Mouse (Mus musculus): ENCODE measurements around the gene Tmeff2. TPM values are rescaled to one million over a fixed set of nuclear protein-coding genes. Genes with fewer than 3 reads are reported as not detected.

The Tmeff2 gene
- polyA plus RNA-seq, 1 experiment from 2014 or later, result 3.4 TPM

DNA sequence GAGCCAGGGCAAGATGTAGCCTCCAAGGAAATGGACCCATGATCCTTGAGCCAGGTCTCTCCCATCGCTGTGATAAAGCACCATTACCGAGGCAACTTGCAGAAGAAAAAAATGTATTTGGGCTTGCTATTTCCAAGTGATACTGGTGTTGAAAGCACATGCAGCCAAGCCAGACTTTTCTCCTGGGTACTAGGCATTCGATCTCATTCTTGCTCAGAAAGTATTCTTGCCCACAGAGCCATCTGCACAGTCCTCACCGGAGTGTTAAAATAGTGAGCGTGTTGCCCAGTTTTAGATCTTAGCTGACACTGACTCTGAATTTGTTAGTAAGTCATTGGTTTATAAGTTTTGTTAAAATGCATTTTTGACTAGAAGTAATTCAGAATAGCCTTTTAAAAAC, 215.3 kb downstream of the Tmeff2 start:
- 87% methylated on average over 5 of the region's 5 CpGs for WGBS

DNA sequence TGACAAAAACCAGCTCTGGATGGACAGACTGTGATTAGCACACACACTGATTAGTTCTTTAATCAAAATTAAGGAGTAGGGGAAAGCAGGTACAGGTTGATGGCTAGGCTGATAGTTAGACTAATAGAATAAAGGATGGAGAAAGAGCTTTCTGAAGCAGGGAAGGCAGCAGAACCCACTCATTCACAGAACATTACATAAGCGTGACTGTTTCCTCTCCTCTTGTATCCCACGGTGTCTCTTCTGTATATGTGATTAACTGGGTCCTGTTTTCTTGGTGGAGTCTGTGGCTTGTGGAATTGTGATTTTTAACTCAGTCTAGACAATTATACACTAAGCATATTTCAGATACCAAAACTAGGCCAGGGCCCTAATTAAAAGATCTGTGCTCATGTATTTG, 217.4 kb downstream of the Tmeff2 start:
- no peaks in the 10 kb centered on the region for H3K27me3 ChIP-seq
- 84% methylated on average over 2 of the region's 2 CpGs for WGBS
- H3K4me3 ChIP-seq, result no peak overlapping the region
- ATAC-seq (ENCODE audit: borderline replicate concordance, extremely low read depth, low FRiP score, low TSS enrichment), result no peak
- H3K4me2 ChIP-seq, result no peak overlapping the region
- H3K36me3 ChIP-seq, result no peaks in the 10 kb centered on the region
- H3K27ac ChIP-seq, result no peak overlapping the region
- H3K9me3 ChIP-seq, result no peaks in the 10 kb centered on the region
- no peak overlapping the region for H3K9ac ChIP-seq
- no peaks in the 10 kb centered on the region for H3K4me1 ChIP-seq

More for the DNA sequence above, 215.3 kb downstream of the Tmeff2 start:
- H3K9ac ChIP-seq, result no peak overlapping the region
- no peak for ATAC-seq (ENCODE audit: borderline replicate concordance, extremely low read depth, low FRiP score, low TSS enrichment)
- no peak overlapping the region for H3K4me3 ChIP-seq
- no peaks in the 10 kb centered on the region for H3K27me3 ChIP-seq
- no peak overlapping the region for H3K4me2 ChIP-seq
- H3K27ac ChIP-seq, result no peak overlapping the region
- no peaks in the 10 kb centered on the region for H3K4me1 ChIP-seq
- H3K36me3 ChIP-seq, result no peaks in the 10 kb centered on the region
- H3K9me3 ChIP-seq, result no peaks in the 10 kb centered on the region

DNA sequence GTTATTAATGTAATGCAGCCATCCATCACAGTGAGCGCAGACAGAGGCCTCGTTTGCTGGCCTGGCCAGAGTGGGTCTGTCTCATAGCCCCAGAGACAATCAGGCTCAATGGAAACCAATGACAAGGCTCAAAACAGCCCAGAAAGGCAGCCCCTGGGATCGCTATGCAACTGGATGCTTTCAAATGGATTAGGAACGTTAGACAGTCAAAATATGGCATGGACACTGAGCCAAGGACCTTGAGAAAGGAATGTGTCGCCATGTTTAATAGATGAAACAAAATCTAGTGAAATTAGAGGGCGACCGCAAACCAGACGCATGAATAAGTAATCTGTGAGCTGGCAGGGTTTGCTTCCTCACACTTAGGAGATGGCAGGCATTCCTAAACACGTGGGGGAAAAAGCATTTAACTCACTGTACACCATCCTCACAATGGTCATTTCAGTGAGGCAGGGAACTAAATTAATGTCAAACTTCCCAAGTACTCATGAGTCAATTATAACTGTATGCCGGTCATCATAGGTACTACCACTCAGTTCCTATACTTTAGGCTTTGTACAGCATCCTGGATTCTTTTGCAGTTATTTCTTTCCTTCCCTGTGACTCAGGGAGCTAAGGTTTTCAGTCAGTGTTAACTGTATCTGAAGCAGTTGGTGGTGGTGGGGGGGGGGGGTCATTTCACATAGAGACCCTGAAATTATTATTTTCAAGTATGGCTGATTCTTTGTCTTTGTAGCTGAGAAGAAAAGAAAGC, 225.4 kb downstream of the Tmeff2 start:
- no peaks in the 10 kb centered on the region for H3K36me3 ChIP-seq
- no peaks in the 10 kb centered on the region for H3K9me3 ChIP-seq
- no peak overlapping the region for H3K4me2 ChIP-seq
- H3K27me3 ChIP-seq, result no peaks in the 10 kb centered on the region
- no peak overlapping the region for H3K27ac ChIP-seq
- ATAC-seq (ENCODE audit: borderline replicate concordance, extremely low read depth, low FRiP score, low TSS enrichment), result no peak
- WGBS, result 61% methylated on average over 10 of the region's 10 CpGs
- H3K4me1 ChIP-seq, result no peaks in the 10 kb centered on the region
- H3K4me3 ChIP-seq, result no peak overlapping the region
- H3K9ac ChIP-seq, result no peak overlapping the region

DNA sequence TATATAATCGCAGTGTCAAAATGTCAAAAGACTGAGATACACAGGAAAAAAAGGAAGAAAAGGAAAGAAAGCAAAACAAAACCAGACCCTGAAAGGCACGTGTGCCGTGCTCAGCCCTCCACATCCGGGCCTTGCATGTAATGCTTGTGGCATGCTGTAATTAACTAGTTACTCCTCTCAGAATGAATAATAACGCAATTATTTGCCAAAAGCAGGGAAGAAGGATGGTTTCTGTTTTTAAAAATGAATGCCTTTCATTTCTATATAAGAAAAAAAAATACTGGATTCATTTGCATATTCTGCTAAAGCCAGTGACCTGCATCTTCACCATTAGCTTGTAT, 225.9 kb downstream of the Tmeff2 start:
- 69% methylated on average over 5 of the region's 5 CpGs for WGBS
- ATAC-seq (ENCODE audit: borderline replicate concordance, extremely low read depth, low FRiP score, low TSS enrichment), result no peak
- H3K9ac ChIP-seq, result no peak overlapping the region

DNA sequence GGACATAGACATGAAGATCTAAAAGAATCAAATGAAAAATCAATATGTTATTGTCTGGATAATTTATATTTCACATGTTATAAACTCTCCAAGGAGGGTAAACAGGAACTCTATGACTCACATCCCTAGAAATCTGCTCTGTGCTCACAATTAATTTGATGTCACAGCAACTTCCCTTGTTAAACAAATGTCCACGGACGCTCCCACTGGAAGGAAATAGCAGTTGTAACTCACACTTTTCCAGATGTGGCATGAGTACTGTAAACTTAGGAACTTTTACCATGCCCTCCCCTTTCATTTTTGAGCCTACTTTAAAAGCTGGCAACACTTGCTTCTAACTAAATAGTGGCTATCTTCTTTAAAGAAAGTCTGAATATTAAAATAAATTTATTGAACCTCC, 236.3 kb downstream of the Tmeff2 start:
- Histone ChIP-seq H3K9ac (no peak overlapping the region), H3K4me2 (no peak overlapping the region), H3K4me3 (no peak overlapping the region), H3K36me3 (no peaks in the 10 kb centered on the region), H3K9me3 (no peaks in the 10 kb centered on the region), H3K4me1 (no peaks in the 10 kb centered on the region), H3K27ac (no peak overlapping the region), H3K27me3 (no peaks in the 10 kb centered on the region)
- ATAC-seq (ENCODE audit: borderline replicate concordance, extremely low read depth, low FRiP score, low TSS enrichment), result peak; percentile 14; the same call in 1 of the 2 replicates
- 23% methylated on average over 2 of the region's 2 CpGs for WGBS

More for the DNA sequence above, 225.9 kb downstream of the Tmeff2 start:
- Histone ChIP-seq H3K27me3 (no peaks in the 10 kb centered on the region), H3K4me2 (no peak overlapping the region), H3K36me3 (no peaks in the 10 kb centered on the region), H3K4me1 (no peaks in the 10 kb centered on the region), H3K9me3 (no peaks in the 10 kb centered on the region), H3K27ac (no peak overlapping the region), H3K4me3 (no peak overlapping the region)

DNA sequence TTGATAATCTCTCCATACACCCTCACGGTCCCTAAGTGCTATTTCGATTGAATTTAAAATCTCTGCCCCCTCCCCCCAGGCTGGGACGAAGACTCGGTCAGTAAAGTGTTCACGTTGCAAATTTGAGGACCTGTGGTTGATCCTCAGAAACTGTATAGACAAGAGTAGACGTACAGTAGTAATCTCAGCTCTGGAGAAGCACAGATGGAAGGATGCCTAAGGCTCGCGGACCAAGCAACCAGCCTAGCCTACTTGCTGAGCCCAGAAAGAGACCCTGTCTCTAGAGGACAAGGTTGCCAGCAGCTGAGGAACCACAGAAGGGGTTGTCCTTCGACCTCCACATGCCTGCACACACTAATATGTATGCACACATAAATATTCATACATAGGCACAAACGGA, 239.2 kb downstream of the Tmeff2 start:
- H3K9ac ChIP-seq, result no peak overlapping the region
- no peak for ATAC-seq (ENCODE audit: borderline replicate concordance, extremely low read depth, low FRiP score, low TSS enrichment)

DNA sequence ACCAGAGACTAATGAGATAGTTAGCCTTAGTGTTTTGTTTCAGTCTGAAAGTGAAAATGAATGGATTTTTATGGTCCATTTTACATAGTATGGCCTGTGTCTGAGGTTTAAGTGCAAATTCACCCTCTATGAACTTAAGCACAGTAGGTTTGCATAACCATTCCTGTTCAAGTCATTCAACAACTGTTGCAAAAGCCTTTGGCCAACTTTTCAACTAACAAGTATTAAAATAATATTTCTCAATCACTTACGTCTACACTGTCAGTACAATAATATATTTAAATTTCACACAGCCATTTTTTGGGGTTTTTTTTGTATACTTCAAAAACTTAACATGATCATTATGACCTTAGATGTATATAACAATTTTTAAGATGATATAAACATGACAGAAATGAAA, 240.9 kb downstream of the Tmeff2 start:
- 81% methylated on average over 1 of the region's 1 CpGs for WGBS
- no peak overlapping the region for H3K27ac ChIP-seq
- no peaks in the 10 kb centered on the region for H3K9me3 ChIP-seq
- no peak overlapping the region for H3K4me3 ChIP-seq
- H3K27me3 ChIP-seq, result no peaks in the 10 kb centered on the region
- no peak overlapping the region for H3K4me2 ChIP-seq
- H3K36me3 ChIP-seq, result no peaks in the 10 kb centered on the region
- no peak overlapping the region for H3K9ac ChIP-seq
- no peak for ATAC-seq (ENCODE audit: borderline replicate concordance, extremely low read depth, low FRiP score, low TSS enrichment)
- H3K4me1 ChIP-seq, result no peaks in the 10 kb centered on the region

More for the DNA sequence above, 239.2 kb downstream of the Tmeff2 start:
- Histone ChIP-seq H3K36me3 (no peaks in the 10 kb centered on the region), H3K27me3 (no peaks in the 10 kb centered on the region), H3K27ac (no peak overlapping the region), H3K9me3 (no peaks in the 10 kb centered on the region), H3K4me3 (no peak overlapping the region), H3K4me1 (no peaks in the 10 kb centered on the region), H3K4me2 (no peak overlapping the region)
- WGBS, result 74% methylated on average over 10 of the region's 10 CpGs

DNA sequence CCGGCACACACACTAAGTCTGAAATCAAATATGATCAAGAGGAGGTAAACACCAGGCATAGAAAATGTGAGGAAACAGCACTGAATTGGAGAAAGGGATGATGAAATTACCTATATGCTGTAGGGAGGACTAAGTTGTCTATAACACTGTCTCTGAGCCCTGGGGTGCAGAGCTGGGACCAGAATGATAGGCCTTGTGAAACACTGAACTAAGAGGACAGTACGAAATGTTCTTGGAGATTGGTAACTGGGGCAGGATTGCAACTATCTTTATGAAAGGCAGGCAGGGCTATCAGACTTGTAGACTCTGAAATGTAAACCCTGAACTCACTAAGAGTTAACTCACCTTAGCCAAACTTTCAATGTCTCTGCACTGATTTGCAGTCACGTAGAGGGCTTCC, 242.3 kb downstream of the Tmeff2 start:
- no peak for ATAC-seq (ENCODE audit: borderline replicate concordance, extremely low read depth, low FRiP score, low TSS enrichment)
- H3K27ac ChIP-seq, result no peak overlapping the region
- no peak overlapping the region for H3K9ac ChIP-seq
- H3K9me3 ChIP-seq, result no peaks in the 10 kb centered on the region
- no peaks in the 10 kb centered on the region for H3K4me1 ChIP-seq
- 78% methylated on average over 3 of the region's 3 CpGs for WGBS
- H3K27me3 ChIP-seq, result no peaks in the 10 kb centered on the region
- H3K4me2 ChIP-seq, result no peak overlapping the region
- no peak overlapping the region for H3K4me3 ChIP-seq
- H3K36me3 ChIP-seq, result no peaks in the 10 kb centered on the region

DNA sequence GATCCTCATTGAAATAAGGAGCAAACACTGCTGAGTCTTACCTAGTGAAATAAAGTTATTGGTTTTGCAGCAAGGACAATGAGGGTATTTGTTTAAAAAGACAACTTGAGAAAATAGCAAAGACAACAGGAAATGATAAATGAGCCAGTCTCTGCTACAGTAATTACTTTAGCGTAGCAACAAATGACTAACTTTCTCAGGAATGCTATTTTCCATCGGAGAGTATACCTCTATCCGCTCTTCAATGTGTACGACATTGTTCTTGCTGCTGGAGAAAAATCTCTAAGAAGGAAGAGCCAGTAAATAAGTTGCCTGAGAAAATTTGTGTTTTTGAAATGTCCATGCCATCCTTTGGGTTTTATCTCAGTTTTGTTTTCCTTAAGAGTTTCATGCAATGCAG, 245.2 kb downstream of the Tmeff2 start:
- Histone ChIP-seq H3K4me3 (no peak overlapping the region), H3K4me2 (no peak overlapping the region), H3K27ac (no peak overlapping the region), H3K9ac (no peak overlapping the region), H3K36me3 (no peaks in the 10 kb centered on the region), H3K9me3 (no peaks in the 10 kb centered on the region), H3K4me1 (peaks cover 8% of the 10 kb centered on the region; the same call in 1 of the 2 replicates), H3K27me3 (no peaks in the 10 kb centered on the region)
- ATAC-seq (ENCODE audit: borderline replicate concordance, extremely low read depth, low FRiP score, low TSS enrichment), result no peak
- 58% methylated on average over 4 of the region's 4 CpGs for WGBS

DNA sequence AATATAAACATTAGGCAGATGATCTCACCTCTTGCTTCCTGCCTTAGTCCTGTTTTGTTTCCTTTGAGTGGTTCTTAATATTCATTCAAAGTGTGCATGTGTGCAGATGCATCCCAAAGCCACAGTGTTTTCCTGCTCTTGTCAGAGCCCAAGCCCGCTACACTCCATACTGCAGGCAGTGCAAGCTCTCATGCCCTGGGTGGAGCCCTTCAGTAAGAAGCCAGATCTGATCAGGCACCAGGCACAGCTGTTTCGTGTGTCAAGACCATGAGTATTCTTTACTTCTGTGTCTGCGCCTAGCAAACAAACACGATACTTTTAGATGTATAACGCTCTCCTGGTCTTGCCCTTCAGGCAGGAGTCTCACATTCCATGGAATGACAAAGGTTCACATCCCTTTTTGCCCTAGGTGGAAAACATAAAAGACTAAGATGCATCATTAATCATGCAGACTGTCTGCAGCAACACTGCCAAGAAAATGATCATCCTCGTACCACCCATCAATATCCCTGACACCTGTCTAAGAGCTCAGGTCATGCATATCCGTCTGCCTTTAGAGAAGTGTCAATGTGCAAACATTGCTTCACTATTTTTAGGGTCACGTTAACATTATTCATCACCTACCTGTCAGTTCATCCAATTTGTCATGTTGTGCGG, 248.2 kb downstream of the Tmeff2 start:
- Histone ChIP-seq H3K36me3 (no peaks in the 10 kb centered on the region), H3K4me1 (peaks cover 12% of the 10 kb centered on the region; the same call in 1 of the 2 replicates), H3K9me3 (no peaks in the 10 kb centered on the region), H3K4me3 (no peak overlapping the region), H3K9ac (no peak overlapping the region), H3K27ac (no peak overlapping the region), H3K27me3 (no peaks in the 10 kb centered on the region), H3K4me2 (no peak overlapping the region)
- WGBS, result 27% methylated on average over 9 of the region's 9 CpGs
- no peak for ATAC-seq (ENCODE audit: borderline replicate concordance, extremely low read depth, low FRiP score, low TSS enrichment)

DNA sequence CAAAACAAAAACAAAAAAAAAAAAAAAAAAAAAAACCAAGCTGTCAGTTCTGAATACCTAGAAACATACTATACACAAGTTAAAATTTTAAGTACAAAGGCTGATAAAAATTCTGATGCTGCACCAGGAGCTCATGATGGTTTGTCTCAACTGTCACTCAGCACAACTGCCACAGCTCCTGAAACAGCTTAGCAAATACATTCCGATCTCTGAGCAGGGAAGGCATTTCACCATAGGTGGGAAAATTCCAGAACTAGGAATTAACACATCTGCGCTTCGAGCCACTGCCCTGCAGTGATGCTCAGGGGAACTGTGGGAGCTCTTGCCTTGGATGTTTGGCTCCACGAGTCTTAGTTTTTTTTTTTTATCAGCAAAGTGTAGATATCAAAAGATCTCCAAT, 249.0 kb downstream of the Tmeff2 start:
- Histone ChIP-seq H3K9ac (no peak overlapping the region), H3K4me1 (peaks cover 12% of the 10 kb centered on the region; the same call in 1 of the 2 replicates), H3K4me2 (no peak overlapping the region), H3K4me3 (no peak overlapping the region), H3K9me3 (no peaks in the 10 kb centered on the region), H3K27ac (no peak overlapping the region), H3K36me3 (no peaks in the 10 kb centered on the region), H3K27me3 (no peaks in the 10 kb centered on the region)
- ATAC-seq (ENCODE audit: borderline replicate concordance, extremely low read depth, low FRiP score, low TSS enrichment), result no peak
- WGBS, result 22% methylated on average over 4 of the region's 4 CpGs

DNA sequence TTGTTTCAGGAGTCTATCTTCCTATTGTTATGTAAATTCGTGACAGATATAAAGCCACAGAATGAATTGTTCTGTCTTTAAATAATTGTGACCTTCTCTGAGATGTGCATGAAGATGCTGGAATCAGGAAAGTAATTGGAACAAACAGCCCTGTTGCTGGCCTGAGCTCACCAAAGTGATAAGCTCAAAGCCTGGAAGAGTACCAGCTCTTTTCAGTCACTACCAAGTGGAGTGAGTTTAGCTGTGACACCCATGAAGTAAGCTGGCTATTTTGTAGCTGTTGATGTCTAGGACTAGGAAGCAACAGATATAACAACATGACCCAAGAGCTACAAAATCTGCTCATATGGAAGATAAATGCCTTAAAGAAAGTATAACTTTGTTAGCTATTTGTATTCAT, 249.4 kb downstream of the Tmeff2 start:
- no peaks in the 10 kb centered on the region for H3K27me3 ChIP-seq
- no peak overlapping the region for H3K27ac ChIP-seq
- 74% methylated on average over 1 of the region's 1 CpGs for WGBS
- no peak overlapping the region for H3K4me2 ChIP-seq
- H3K4me1 ChIP-seq, result peaks cover 12% of the 10 kb centered on the region; the same call in 1 of the 2 replicates
- H3K36me3 ChIP-seq, result no peaks in the 10 kb centered on the region
- no peaks in the 10 kb centered on the region for H3K9me3 ChIP-seq
- no peak overlapping the region for H3K9ac ChIP-seq
- no peak for ATAC-seq (ENCODE audit: borderline replicate concordance, extremely low read depth, low FRiP score, low TSS enrichment)
- no peak overlapping the region for H3K4me3 ChIP-seq

All from lung, embryonic 15.5 days (tissue).